Mouse (Mus musculus): ENCODE data around the gene Nup62.
"Not testable (repeated sequence)": the region's sequence is repeated elsewhere in the genome, so short reads cannot be mapped to it uniquely, and the experiment has no call there.

Gene Nup62

GRCm38 (mm10) chr7:44864595-44865542 is 49.0 kb downstream of the Nup62 start:
- no peak for DNase-seq

DNA sequence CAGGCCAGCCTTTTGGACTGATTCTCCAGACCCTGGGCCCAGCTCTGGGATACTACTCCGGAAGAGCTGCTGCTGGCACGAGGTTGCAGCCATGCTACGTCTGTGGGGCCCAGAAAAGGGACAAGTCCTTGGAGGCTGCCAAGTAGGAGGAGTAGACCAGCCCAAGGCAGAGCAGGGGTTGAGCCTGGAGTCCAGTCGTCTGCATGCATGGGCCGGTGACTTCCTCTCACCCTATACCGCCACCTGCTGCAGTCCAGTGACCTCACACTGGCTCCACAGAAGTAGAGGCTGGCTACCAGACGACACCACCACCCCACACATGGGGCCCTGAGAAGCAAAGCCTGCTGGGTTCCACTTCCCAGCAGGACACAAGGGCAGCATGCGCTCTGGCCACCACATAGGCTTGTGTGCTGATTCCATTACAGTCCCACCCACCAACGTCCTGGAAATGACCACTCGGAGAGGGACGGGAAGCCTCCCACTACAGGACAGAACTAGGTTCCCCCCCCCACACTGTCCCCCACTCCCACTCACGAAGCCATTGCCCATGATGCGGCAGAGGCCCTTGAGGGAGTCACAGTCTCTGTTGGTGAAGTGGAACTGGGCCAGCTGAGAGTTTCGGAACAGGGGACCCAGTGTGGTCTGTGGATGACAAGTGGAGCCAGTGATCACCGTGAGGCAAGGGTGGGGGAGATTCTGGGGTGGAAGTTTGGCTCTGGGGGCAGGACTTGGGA is 50.6 kb downstream of the Nup62 start:
- no peak for DNase-seq

- DNase-seq: no peak
Observed at GRCm38 (mm10) chr7:44867010-44867702, 51.3 kb downstream of the Nup62 start.

DNA sequence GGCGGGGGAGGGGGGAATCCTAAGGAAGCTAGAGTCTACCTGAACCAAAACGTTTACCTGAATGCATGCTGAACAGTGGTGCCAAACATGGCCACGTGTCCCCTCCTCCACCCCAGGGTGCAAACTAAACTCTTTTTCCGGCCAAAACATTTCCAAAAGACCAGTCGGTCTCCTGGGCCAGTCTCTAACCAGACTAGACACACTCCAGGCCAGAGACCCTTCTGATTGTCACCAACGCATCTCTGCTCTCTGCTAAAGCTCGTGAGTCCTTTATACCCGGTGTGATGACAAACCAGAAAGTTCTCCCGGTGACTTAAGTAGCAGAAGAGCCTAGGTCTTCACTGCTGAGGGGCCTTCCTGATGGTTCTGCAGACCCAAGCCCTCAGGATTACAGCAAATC is 51.9 kb downstream of the Nup62 start:
- DNase-seq: no peak

- DNase-seq: no peak
Observed at GRCm38 (mm10) chr7:44868465-44868864, 52.6 kb downstream of the Nup62 start.

DNA sequence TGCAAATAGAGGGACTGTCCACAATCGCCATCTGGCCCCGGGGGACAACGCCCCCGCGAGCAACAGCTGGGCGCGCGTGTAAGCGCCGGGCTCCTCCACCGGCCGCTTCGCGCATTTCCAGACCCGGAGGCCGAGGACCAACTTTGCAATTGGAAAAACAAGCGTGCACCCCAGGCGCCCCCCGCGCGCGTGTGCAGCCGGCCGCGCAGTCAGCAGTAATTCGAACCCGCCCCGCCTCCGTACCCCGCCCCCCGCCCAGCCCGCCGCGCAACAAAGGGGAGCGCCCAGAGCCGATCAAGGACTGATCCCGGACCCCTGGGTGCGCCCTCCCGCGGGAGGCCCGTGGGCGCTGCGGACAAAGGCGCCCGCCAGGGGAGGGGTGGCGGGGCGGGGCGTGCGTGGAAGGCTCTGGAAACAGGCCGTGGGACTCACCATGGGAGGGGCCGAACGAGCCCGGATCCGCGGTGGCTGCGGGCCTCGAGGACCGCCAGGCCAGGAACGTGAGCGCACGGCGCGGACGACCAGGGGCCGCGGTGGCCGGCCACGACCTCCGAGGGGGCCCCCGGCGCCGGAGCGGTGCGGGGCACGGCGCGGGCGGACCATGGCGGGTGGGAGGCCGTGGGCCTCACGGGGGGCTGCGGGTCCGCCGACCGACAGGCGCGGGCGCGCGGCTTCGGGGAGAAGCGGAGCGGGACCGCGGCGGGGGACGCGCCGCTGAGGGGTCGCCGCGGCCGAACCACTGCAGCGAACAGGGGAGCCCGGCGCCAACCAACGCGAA is 53.2 kb downstream of the Nup62 start:
- peak; percentile 51 to 55 for DNase-seq

- peak; percentile 74 to 75 for DNase-seq
Observed at GRCm38 (mm10) chr7:44869697-44870528, 54.0 kb downstream of the Nup62 start, which contains the start of gene Ptov1. Ptov1 (minus strand) TSS chr7:44869788.

- DNase-seq: no peak
Observed at GRCm38 (mm10) chr7:44870614-44871013, 54.7 kb downstream of the Nup62 start.

DNA sequence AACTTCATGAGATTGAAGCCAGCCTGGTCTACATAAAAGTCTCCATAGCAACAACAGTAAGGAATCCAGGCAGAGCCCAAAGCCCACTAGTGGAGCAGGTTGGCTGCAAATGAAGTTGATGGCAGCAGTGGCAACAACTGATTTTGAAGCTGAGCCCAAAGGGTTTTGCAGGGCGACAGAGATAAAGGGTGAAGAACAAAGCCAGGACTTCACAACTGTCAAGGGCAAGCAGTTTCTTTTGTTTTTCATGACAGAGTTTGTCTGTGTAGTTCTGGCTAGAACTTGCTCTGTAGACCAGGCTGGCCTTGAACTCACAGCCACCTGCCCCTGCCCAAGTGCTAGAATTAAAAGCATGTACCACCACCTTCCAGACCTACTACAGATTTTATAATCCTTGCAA is 55.3 kb downstream of the Nup62 start:
- DNase-seq: no peak

GRCm38 (mm10) chr7:44871774-44872173 is 55.9 kb downstream of the Nup62 start:
- not testable (repeated sequence) for DNase-seq

GRCm38 (mm10) chr7:44877833-44878232 is 61.9 kb downstream of the Nup62 start:
- DNase-seq: no peak
